Mouse (Mus musculus) lung, postnatal 14 days (tissue): Measurements from ENCODE around the gene Ccl19.
"Not testable (repeated sequence)": the region's sequence is repeated elsewhere in the genome, so short reads cannot be mapped to it uniquely, and the experiment has no call there.

Experiments used
- DNase-seq: peaks from one replicate; pipeline ENCODE4 v3.0.0; 2021

Ccl19 gene

GRCm38 (mm10) chr4:42756477-42756876 lies at the start of gene Ccl19:
Gene Ccl19, minus strand, starts transcription at chr4:42756577.
- not testable (repeated sequence) for DNase-seq

GRCm38 (mm10) chr4:42773893-42774292 lies 17.5 kb upstream of the Ccl19 start, which contains the start of gene Ccl21a:
Gene Ccl21a, minus strand, starts transcription at chr4:42773993.
- not testable (repeated sequence) for DNase-seq

GRCm38 (mm10) chr4:42735245-42735644 lies 21.1 kb downstream of the Ccl19 start, which contains the start of gene 4930578G10Rik:
Gene 4930578G10Rik, plus strand, starts transcription at chr4:42735545.
- not testable (repeated sequence) for DNase-seq
